Mouse (Mus musculus): ENCODE results near the gene Entpd2. TPM values are rescaled to one million over a fixed set of nuclear protein-coding genes. Genes with fewer than 3 reads are reported as not detected.
A peak's percentile ranks its signal among the peaks of the same experiment; 100 is the strongest.

The Entpd2 gene
- polyA plus RNA-seq, 1 experiment from 2014 or later: 1.0 TPM

DNA sequence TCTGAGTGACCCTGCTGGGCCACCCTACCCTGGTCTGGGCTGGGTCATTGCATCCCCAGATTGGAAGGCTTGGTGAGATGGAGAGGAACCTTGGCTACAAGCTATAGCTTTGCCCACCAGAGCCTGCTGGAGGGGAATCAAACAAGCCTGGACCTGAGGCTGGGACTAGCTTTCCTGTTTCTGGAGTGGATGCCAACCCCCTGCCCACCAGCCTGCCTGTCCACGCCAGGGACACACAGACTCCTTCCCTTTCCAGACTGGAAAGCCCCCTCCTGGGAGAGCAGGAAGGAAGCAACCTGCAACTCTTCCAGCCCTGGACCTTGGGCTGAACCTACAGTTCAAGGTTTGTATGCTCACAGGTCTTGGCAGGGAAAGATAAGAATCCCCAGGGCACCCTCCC lies 28.0 kb downstream of the Entpd2 start:
- Histone ChIP-seq H3K4me1 (ENCODE audit: control insufficient read depth, low read depth, low read length) (peaks cover 2% of the 10 kb centered on the region), H3K27me3 (ENCODE audit: control insufficient read depth, insufficient read depth, low read depth, low read length) (no peaks in the 10 kb centered on the region; the same call in 1 of the 2 replicates), H3K4me3 (ENCODE audit: low read depth, low read length) (no peak overlapping the region), H3K9ac (ENCODE audit: low read depth, low read length) (no peak overlapping the region), H3K27ac (ENCODE audit: low read length) (no peak overlapping the region), H3K36me3 (ENCODE audit: control insufficient read depth, insufficient read depth) (no peaks in the 10 kb centered on the region), H3K4me2 (ENCODE audit: low read depth, low read length) (0 out of 2 replicates have a peak overlapping the region, but pooled peaks have one; percentile 9), H3K9me3 (replicated peaks; ENCODE audit: control insufficient read depth, low read length) (no peaks in the 10 kb centered on the region)
- no peak for ATAC-seq (ENCODE audit: low read depth)
- WGBS (ENCODE audit: insufficient replicate concordance): 18% methylated on average over 1 of the region's 1 CpGs

DNA sequence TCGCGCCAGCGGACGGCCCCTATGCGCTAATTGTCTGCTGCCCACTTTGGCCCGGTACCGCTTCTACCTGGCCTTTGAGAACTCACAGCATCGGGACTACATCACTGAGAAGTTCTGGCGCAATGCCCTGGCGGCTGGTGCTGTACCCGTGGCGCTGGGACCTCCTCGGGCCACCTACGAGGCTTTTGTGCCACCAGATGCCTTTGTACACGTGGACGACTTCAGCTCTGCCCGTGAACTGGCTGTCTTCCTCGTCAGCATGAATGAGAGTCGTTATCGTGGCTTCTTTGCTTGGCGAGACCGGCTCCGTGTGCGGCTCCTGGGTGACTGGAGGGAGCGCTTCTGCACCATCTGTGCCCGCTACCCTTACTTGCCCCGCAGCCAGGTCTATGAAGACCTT lies 29.8 kb downstream of the Entpd2 start:
- Histone ChIP-seq H3K4me2 (ENCODE audit: low read depth, low read length) (no peak overlapping the region), H3K36me3 (ENCODE audit: control insufficient read depth, insufficient read depth) (no peaks in the 10 kb centered on the region), H3K9ac (ENCODE audit: low read depth, low read length) (no peak overlapping the region), H3K27ac (ENCODE audit: low read length) (no peak overlapping the region), H3K9me3 (replicated peaks; ENCODE audit: control insufficient read depth, low read length) (no peaks in the 10 kb centered on the region), H3K4me3 (ENCODE audit: low read depth, low read length) (no peak overlapping the region), H3K4me1 (ENCODE audit: control insufficient read depth, low read depth, low read length) (peaks cover 6% of the 10 kb centered on the region), H3K27me3 (ENCODE audit: control insufficient read depth, insufficient read depth, low read depth, low read length) (peaks cover 11% of the 10 kb centered on the region)
- 58% methylated on average over 27 of the region's 27 CpGs for WGBS (ENCODE audit: insufficient replicate concordance)
- ATAC-seq (ENCODE audit: low read depth): no peak

DNA sequence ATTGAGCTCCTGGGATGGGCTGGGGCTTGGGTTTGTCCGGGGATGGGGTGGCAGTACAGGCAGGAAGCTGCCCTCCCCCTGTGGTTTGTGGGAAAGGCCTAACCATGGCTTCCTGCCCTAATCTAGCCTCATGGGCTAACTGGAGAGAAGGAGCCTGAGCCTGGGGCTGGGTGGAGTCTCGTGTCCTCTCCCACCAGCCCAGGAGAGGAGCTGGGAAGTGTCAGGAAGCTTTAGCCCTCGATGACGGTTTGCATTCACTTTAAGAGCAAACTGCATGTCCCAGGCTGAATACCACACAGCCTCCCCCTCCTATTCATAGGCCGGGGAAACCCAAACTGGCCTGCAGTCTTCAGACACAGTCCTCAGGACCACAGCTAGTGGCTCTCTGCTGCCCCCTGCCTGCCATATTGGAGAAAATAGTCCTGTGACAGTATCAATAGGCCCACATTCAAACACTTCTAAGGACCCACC lies 31.1 kb downstream of the Entpd2 start:
- Histone ChIP-seq H3K36me3 (ENCODE audit: control insufficient read depth, insufficient read depth) (no peaks in the 10 kb centered on the region), H3K27me3 (ENCODE audit: control insufficient read depth, insufficient read depth, low read depth, low read length) (peaks cover 11% of the 10 kb centered on the region), H3K4me1 (ENCODE audit: control insufficient read depth, low read depth, low read length) (peaks cover 6% of the 10 kb centered on the region), H3K9me3 (replicated peaks; ENCODE audit: control insufficient read depth, low read length) (no peaks in the 10 kb centered on the region), H3K9ac (ENCODE audit: low read depth, low read length) (no peak overlapping the region), H3K4me3 (ENCODE audit: low read depth, low read length) (no peak overlapping the region), H3K4me2 (ENCODE audit: low read depth, low read length) (no peak overlapping the region), H3K27ac (ENCODE audit: low read length) (no peak overlapping the region)
- no peak for ATAC-seq (ENCODE audit: low read depth)
- 8% methylated on average over 5 of the region's 5 CpGs for WGBS (ENCODE audit: insufficient replicate concordance)

DNA sequence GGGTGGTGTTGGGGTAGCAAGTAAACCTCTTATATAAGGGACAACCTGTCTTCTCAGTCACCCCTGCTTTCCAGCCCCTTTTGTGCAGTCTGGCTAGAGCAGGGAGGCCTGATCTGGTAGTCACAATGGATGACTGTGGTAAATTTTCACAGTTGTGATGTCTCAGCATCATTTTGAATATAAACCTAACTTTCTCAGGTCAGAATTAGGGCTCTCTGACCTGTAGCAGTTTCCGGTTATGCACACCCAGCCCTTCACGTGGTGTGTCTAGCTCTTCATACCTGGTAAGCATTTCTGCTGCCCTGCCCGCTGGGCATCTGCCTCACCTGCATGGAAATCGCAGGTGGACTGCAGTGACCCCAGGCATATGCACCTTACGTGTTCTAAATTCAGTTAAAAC lies 31.6 kb downstream of the Entpd2 start:
- no peak overlapping the region for H3K27ac ChIP-seq (ENCODE audit: low read length)
- no peak for ATAC-seq (ENCODE audit: low read depth)
- H3K4me2 ChIP-seq (ENCODE audit: low read depth, low read length): no peak overlapping the region
- no peak overlapping the region for H3K9ac ChIP-seq (ENCODE audit: low read depth, low read length)
- peaks cover 11% of the 10 kb centered on the region for H3K27me3 ChIP-seq (ENCODE audit: control insufficient read depth, insufficient read depth, low read depth, low read length)
- H3K4me1 ChIP-seq (ENCODE audit: control insufficient read depth, low read depth, low read length): peaks cover 6% of the 10 kb centered on the region
- no peak overlapping the region for H3K4me3 ChIP-seq (ENCODE audit: low read depth, low read length)
- H3K9me3 ChIP-seq (replicated peaks; ENCODE audit: control insufficient read depth, low read length): no peaks in the 10 kb centered on the region
- no peaks in the 10 kb centered on the region for H3K36me3 ChIP-seq (ENCODE audit: control insufficient read depth, insufficient read depth)
- WGBS (ENCODE audit: insufficient replicate concordance): 69% methylated on average over 5 of the region's 5 CpGs

DNA sequence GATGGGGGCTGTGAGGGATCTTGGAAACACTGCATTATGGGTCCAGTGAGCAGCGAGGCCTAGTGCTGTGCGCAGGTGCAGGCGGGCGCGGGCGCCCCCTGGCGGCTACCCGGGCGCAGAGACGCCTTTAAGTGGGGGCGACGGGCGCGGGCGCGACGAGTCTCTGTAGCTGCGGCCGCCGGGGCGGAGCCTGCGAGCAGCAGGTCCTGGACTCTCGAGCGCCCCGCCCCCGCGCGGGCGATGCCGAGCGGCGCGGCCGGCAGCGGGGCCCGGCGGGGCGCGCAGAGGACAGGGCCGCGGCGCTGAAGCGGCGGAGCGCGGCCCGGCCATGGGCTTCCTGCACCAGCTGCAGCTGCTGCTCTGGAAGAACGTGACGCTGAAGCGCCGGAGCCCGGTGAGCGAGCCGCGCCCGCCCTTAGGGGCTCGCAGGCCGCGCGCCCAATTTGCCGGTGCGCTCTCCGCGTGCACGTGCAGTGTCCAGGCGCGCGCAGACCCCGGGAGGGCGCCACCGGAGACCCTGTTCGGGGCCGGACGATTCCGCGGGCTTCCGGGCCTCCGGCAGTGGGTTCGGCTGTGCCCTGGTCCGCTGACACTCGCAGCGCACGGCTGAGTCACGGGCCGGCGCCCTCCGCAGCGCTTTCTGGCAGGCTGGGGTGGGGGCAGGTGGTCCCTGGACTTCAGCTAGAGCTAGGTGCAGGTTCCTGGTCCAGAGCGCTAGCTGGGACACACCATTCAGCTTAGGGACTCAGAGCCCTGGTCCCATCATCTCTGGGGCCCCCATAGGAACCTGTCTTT lies 33.0 kb downstream of the Entpd2 start, which contains the start of gene Abca2:
TSS of gene Abca2 (plus strand) at position 262 of the 795 bp plus-strand sequence.
- Histone ChIP-seq H3K9ac (ENCODE audit: low read depth, low read length) (peak within 1 kb of the TSS; percentile 68), H3K36me3 (ENCODE audit: control insufficient read depth, insufficient read depth) (no peaks in the 10 kb centered on the region), H3K27me3 (ENCODE audit: control insufficient read depth, insufficient read depth, low read depth, low read length) (peaks cover 11% of the 10 kb centered on the region), H3K4me3 (ENCODE audit: low read depth, low read length) (peak within 1 kb of the TSS; percentile 65), H3K4me2 (ENCODE audit: low read depth, low read length) (peak within 1 kb of the TSS; percentile 94), H3K9me3 (replicated peaks; ENCODE audit: control insufficient read depth, low read length) (no peaks in the 10 kb centered on the region), H3K27ac (ENCODE audit: low read length) (no peak within 1 kb of the TSS), H3K4me1 (ENCODE audit: control insufficient read depth, low read depth, low read length) (peaks cover 6% of the 10 kb centered on the region)
- under 1% methylated on average over 87 of the region's 89 CpGs for WGBS (ENCODE audit: insufficient replicate concordance)
- ATAC-seq (ENCODE audit: low read depth): peak; percentile 91

DNA sequence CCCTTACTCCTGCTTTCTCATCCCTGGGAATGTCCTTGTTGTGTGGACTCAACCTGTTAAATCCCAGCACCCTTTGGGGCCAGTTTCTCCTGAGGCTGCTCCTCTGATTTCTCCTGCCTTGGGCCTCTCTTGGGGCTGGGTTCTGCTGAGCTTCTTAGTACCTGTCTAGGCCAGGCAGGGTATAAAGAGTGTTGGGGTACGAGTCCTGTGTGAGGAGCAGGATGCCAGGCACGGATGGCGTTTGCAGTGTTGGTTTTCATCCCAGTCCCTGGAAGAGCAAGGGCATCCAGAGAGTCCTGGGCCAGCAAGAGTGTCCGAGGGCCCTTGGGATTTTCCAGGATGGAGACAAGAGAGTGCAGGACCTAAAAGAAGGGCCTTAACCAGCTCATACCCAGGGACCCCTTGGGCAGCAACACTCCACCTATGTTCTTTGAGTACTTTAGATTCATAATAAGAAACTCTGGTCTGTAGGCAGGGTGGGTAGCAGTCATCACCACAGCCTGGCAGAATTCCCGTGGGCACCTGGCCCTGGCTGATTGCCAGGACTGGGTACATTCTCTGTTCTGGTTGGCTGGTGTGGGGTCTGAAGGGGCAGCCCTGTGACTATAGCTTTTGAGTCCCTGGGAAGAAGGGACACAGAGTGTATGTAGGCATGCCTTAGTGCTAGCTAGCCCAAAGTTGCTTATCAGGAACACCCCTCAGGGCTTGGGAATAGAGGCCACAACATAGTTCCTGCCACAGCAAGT lies 33.9 kb downstream of the Entpd2 start:
- H3K4me3 ChIP-seq (ENCODE audit: low read depth, low read length): peak overlapping the region; percentile 65; the same call in 1 of the 2 replicates
- ATAC-seq (ENCODE audit: low read depth): no peak
- 60% methylated on average over 5 of the region's 5 CpGs for WGBS (ENCODE audit: insufficient replicate concordance)
- no peak overlapping the region for H3K9ac ChIP-seq (ENCODE audit: low read depth, low read length)
- H3K36me3 ChIP-seq (ENCODE audit: control insufficient read depth, insufficient read depth): no peaks in the 10 kb centered on the region
- no peaks in the 10 kb centered on the region for H3K9me3 ChIP-seq (replicated peaks; ENCODE audit: control insufficient read depth, low read length)
- peaks cover 6% of the 10 kb centered on the region for H3K4me1 ChIP-seq (ENCODE audit: control insufficient read depth, low read depth, low read length)
- H3K27ac ChIP-seq (ENCODE audit: low read length): no peak overlapping the region
- peaks cover 11% of the 10 kb centered on the region for H3K27me3 ChIP-seq (ENCODE audit: control insufficient read depth, insufficient read depth, low read depth, low read length)
- H3K4me2 ChIP-seq (ENCODE audit: low read depth, low read length): peak overlapping the region; percentile 94

DNA sequence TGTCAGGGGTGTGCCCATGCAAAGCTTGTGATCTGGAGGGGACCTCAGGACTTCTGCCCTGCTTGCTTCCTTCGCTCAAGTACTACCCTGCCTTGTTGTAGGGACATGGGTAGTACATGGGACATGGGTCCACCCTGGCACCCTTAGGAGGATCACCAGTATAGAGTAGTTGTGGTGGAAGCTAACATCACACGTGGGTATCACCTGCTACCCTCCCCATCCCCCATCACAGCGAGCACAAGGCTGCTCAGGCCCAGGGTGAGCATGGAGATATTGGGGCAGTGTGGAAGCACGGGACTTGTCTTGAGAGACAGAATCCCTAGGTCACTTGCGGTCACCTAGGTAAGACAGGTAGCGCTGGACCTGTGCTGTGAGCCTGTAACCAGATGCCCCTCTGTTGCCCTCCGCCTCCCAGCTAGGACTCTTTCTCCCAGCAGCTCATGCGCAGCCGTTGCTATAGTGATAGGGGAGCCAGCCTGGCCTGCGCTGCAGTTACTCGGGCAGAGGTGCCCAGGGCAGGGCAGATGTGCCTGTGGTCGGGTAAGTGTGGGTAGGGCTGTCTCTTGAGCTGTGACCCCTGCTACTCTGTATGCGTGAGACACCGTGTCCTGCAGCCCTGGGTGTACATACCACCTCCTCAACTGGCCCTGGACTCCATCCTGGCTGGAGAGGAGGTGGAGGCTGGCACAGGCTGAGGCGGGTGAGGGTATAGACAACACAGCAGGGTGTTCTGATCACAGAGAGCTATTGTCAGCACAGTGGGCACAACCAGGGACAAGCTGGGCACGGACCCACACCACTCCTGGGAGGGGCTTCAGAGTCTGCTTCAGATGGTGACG lies 34.9 kb downstream of the Entpd2 start:
- Histone ChIP-seq H3K9me3 (replicated peaks; ENCODE audit: control insufficient read depth, low read length) (no peaks in the 10 kb centered on the region), H3K4me2 (ENCODE audit: low read depth, low read length) (no peak overlapping the region), H3K4me1 (ENCODE audit: control insufficient read depth, low read depth, low read length) (peaks cover 6% of the 10 kb centered on the region), H3K4me3 (ENCODE audit: low read depth, low read length) (no peak overlapping the region), H3K27me3 (ENCODE audit: control insufficient read depth, insufficient read depth, low read depth, low read length) (peaks cover 11% of the 10 kb centered on the region), H3K36me3 (ENCODE audit: control insufficient read depth, insufficient read depth) (no peaks in the 10 kb centered on the region), H3K9ac (ENCODE audit: low read depth, low read length) (no peak overlapping the region), H3K27ac (ENCODE audit: low read length) (no peak overlapping the region)
- WGBS (ENCODE audit: insufficient replicate concordance): 72% methylated on average over 17 of the region's 17 CpGs
- ATAC-seq (ENCODE audit: low read depth): no peak

DNA sequence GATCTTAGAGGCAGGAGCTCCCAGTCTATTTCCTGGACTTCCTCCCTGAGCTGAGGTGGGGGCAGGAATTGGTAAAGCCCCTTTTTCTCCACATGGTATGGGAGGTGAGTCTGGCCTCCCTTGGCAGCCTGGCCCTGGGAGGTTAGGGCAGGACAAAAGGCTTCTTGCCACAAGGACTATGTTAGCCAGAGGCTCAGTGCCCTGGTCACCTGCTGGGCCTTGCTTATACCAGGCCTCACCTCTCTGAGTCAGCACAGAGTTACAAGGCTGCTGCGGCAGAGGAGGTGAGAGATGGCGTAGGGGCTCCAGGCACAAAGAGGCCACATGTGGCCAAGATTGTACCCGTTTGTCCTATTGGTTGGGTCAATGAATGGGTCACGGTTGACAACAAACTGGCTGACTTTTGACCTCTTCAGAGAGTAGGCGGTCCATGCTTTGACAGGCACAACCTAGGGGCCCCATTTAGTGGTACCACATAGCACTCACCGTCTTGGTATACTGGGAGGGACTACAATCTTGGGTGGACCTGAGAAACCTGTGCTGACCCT lies 35.7 kb downstream of the Entpd2 start:
- Histone ChIP-seq H3K36me3 (ENCODE audit: control insufficient read depth, insufficient read depth) (no peaks in the 10 kb centered on the region), H3K9me3 (replicated peaks; ENCODE audit: control insufficient read depth, low read length) (no peaks in the 10 kb centered on the region), H3K27me3 (ENCODE audit: control insufficient read depth, insufficient read depth, low read depth, low read length) (peaks cover 11% of the 10 kb centered on the region), H3K4me3 (ENCODE audit: low read depth, low read length) (no peak overlapping the region), H3K4me2 (ENCODE audit: low read depth, low read length) (no peak overlapping the region), H3K27ac (ENCODE audit: low read length) (no peak overlapping the region), H3K4me1 (ENCODE audit: control insufficient read depth, low read depth, low read length) (peaks cover 6% of the 10 kb centered on the region), H3K9ac (ENCODE audit: low read depth, low read length) (no peak overlapping the region)
- WGBS (ENCODE audit: insufficient replicate concordance): 62% methylated on average over 6 of the region's 6 CpGs
- no peak for ATAC-seq (ENCODE audit: low read depth)
